Mouse (Mus musculus): ENCODE results near the gene Srrm2.

- TF ChIP-seq CTCF (IDR thresholded peaks at IDR 0.05; ENCODE audit: low read depth), result no peak
- TF ChIP-seq EP300 (IDR thresholded peaks at IDR 0.05; ENCODE audit: low read depth), result no peak
Measured at GRCm38 (mm10) chr17:23776216-23776615, 14.1 kb upstream of the Srrm2 start.

All from heart, postnatal 0 days (tissue).